Mouse (Mus musculus) brain, embryonic 14.5 days (tissue): ENCODE measurements around the gene Agrn.

Source experiments
- CTCF ChIP-seq: fragments of 200-500 bp; IDR thresholded peaks from 2 replicates; pipeline ENCODE4 v1.5.1; 2012; ENCODE audit warnings: inconsistent platforms, mild to moderate bottlenecking, moderate library complexity, borderline replicate concordance; ENCODE audit not compliant: insufficient read depth, insufficient read length; ENCODE audit errors: extremely low read depth
- POLR2A ChIP-seq: fragments of 200-500 bp; IDR thresholded peaks from 2 replicates; pipeline ENCODE4 v1.6.1; 2012; ENCODE audit warnings: mild to moderate bottlenecking, inconsistent platforms, borderline replicate concordance; ENCODE audit not compliant: poor library complexity, insufficient read depth, insufficient read length, severe bottlenecking; ENCODE audit errors: extremely low read depth

GRCm38 (mm10) chr4:156169129-156169528 is 28.2 kb downstream of the Agrn start:
- TF ChIP-seq CTCF (no peak), POLR2A (no peak)
